Mouse (Mus musculus): ENCODE results near the gene Fsip1. TPM values are rescaled to one million over a fixed set of nuclear protein-coding genes. Genes with fewer than 3 reads are reported as not detected.

Gene Fsip1
- total and polyA plus RNA-seq, 3 experiments, result 0.17 to 0.49 (median 0.47) TPM

- Histone ChIP-seq H3K27ac (ENCODE audit: insufficient read depth, low read depth) (no peak overlapping the region), H3K4me3 (replicated peaks in 1 of 3; ENCODE audit: low read depth in 2 of 3, low read length in 2 of 3, poor library complexity in 1 of 3) (no peak overlapping the region), H3K4me2 (ENCODE audit: insufficient read depth, low read depth, poor library complexity, severe bottlenecking) (no peak overlapping the region), H3K36me3 (replicated peaks in 1 of 2; ENCODE audit: control insufficient read depth in 1 of 2, insufficient read depth in 1 of 2, low read length in 1 of 2) (no peaks in the 10 kb centered on the region), H3K79me2 (replicated peaks; ENCODE audit: control insufficient read depth, extremely low read depth, insufficient read depth, poor library complexity, severe bottlenecking) (no peaks in the 10 kb centered on the region), H3K27me3 (replicated peaks) (no peaks in the 10 kb centered on the region), H3K9me3 (replicated peaks; ENCODE audit: low read length) (no peaks in the 10 kb centered on the region), H3K9ac (ENCODE audit: insufficient read depth, low read depth) (no peak overlapping the region), H3K4me1 (ENCODE audit: control insufficient read depth in 1 of 2, insufficient read depth in 2 of 2) (no peaks in the 10 kb centered on the region)
- no peak for TF ChIP-seq TBP (conservative IDR thresholded peaks at IDR 0.05; ENCODE audit: low read depth, low read length)
- TF ChIP-seq KAT2A (IDR thresholded peaks at IDR 0.05; ENCODE audit: insufficient replicate concordance, low read length), result no peak
- dilution Hi-C loops (cut with MboI; ENCODE audit: extremely low pct_ligation_motif_present, extremely low pct_unique_long_range_greater_than_20kb, low sequenced_read_pairs) (no loop called here), in situ Hi-C loops (cut with MboI; ENCODE audit: low pct_ligation_motif_present, low pct_unique_long_range_greater_than_20kb, low sequenced_read_pairs) (loop anchor here (25.0 kb wide), 1 partner anchor 575 kb away; no protein-coding TSS in a partner anchor)
- DNase-seq (ENCODE audit: extremely low read depth), result no peak
These were observed 144.3 kb downstream of the Fsip1 start for GRCm38 (mm10) chr2:118112438-118112837.

- Histone ChIP-seq H3K79me2 (replicated peaks; ENCODE audit: control insufficient read depth, extremely low read depth, insufficient read depth, poor library complexity, severe bottlenecking) (no peaks in the 10 kb centered on the region), H3K4me1 (ENCODE audit: control insufficient read depth in 1 of 2, insufficient read depth in 2 of 2) (no peaks in the 10 kb centered on the region), H3K9ac (ENCODE audit: insufficient read depth, low read depth) (no peak within 1 kb of the TSS), H3K4me2 (ENCODE audit: insufficient read depth, low read depth, poor library complexity, severe bottlenecking) (peak within 1 kb of the TSS; percentile 87), H3K36me3 (replicated peaks in 1 of 2; ENCODE audit: control insufficient read depth in 1 of 2, insufficient read depth in 1 of 2, low read length in 1 of 2) (no peaks in the 10 kb centered on the region), H3K27me3 (replicated peaks) (no peaks in the 10 kb centered on the region), H3K4me3 (replicated peaks in 1 of 3; ENCODE audit: low read depth in 2 of 3, low read length in 2 of 3, poor library complexity in 1 of 3) (peak within 1 kb of the TSS in 2 of 3 experiments; percentile 18 to 41), H3K27ac (ENCODE audit: insufficient read depth, low read depth) (no peak within 1 kb of the TSS), H3K9me3 (replicated peaks; ENCODE audit: low read length) (no peaks in the 10 kb centered on the region)
- dilution Hi-C loops (cut with MboI; ENCODE audit: extremely low pct_ligation_motif_present, extremely low pct_unique_long_range_greater_than_20kb, low sequenced_read_pairs), result no loop called here
- peak; percentile 16 for DNase-seq (ENCODE audit: extremely low read depth)
- no peak for TF ChIP-seq MEF2A (IDR thresholded peaks at IDR 0.05; ENCODE audit: borderline replicate concordance, low read depth, low read length)
- TF ChIP-seq POLR2AphosphoS2 (IDR thresholded peaks at IDR 0.05; ENCODE audit: low read depth, low read length), result no peak
- TF ChIP-seq E2F4 (IDR thresholded peaks at IDR 0.05; ENCODE audit: insufficient replicate concordance, low read depth, low read length), result no peak
- TF ChIP-seq NRF1 (IDR thresholded peaks at IDR 0.05; ENCODE audit: low read depth, low read length), result no peak
- no peak for TF ChIP-seq NELFE (IDR thresholded peaks at IDR 0.05; ENCODE audit: low read depth, low read length)
- no peak for TF ChIP-seq MAX (IDR thresholded peaks at IDR 0.05; ENCODE audit: low read length)
- no peak for TF ChIP-seq JUN (IDR thresholded peaks at IDR 0.05; ENCODE audit: insufficient read depth, low read depth, low read length)
- TF ChIP-seq EP300 (IDR thresholded peaks at IDR 0.05; ENCODE audit: low read length), result no peak
- no peak for TF ChIP-seq MXI1 (IDR thresholded peaks at IDR 0.05; ENCODE audit: low read depth, low read length)
- no peak for TF ChIP-seq ZKSCAN1 (IDR thresholded peaks at IDR 0.05; ENCODE audit: borderline replicate concordance, low read depth, low read length)
- TF ChIP-seq UBTF (IDR thresholded peaks at IDR 0.05; ENCODE audit: low read depth, low read length), result no peak
- TF ChIP-seq MAZ (IDR thresholded peaks at IDR 0.05; ENCODE audit: low read depth, low read length), result no peak
- TF ChIP-seq MYC (IDR thresholded peaks at IDR 0.05; ENCODE audit: low read depth, low read length), result no peak
- no peak for TF ChIP-seq PAX5 (IDR thresholded peaks at IDR 0.05; ENCODE audit: low read length)
- in situ Hi-C loops (cut with MboI; ENCODE audit: low pct_ligation_motif_present, low pct_unique_long_range_greater_than_20kb, low sequenced_read_pairs), result loop anchor here (25.0 kb wide), 1 partner anchor 574 kb away; no protein-coding TSS in a partner anchor
These were observed 145.2 kb downstream of the Fsip1 start, which contains the start of gene Thbs1 for GRCm38 (mm10) chr2:118111488-118112131. Gene Thbs1, plus strand, starts transcription at chr2:118111876.

Measured in CH12.LX (cell line).